Mouse (Mus musculus) c-Kit-positive CD71-positive TER-119-negative erythroid progenitor cells, embryonic 14.5 days (primary cell): ENCODE data around the gene Nudt3.

Experiments used
- DNase-seq: peaks from one replicate; pipeline ENCODE4 v3.0.0-alpha.2; 2013; ENCODE audit warnings: low read depth

Gene Nudt3

GRCm38 (mm10) chr17:27564391-27565162, 58.7 kb downstream of the Nudt3 start:
- DNase-seq: no peak

- no peak for DNase-seq
Observed at GRCm38 (mm10) chr17:27563771-27564244, 59.5 kb downstream of the Nudt3 start.

GRCm38 (mm10) chr17:27561809-27562526, 61.3 kb downstream of the Nudt3 start:
- DNase-seq: no peak

GRCm38 (mm10) chr17:27560926-27561480, 62.3 kb downstream of the Nudt3 start:
- no peak for DNase-seq

GRCm38 (mm10) chr17:27559596-27559995, 63.7 kb downstream of the Nudt3 start:
- no peak for DNase-seq

- no peak for DNase-seq
Observed at GRCm38 (mm10) chr17:27558845-27559244, 64.5 kb downstream of the Nudt3 start.

- no peak for DNase-seq
Observed at GRCm38 (mm10) chr17:27557927-27558661, 65.2 kb downstream of the Nudt3 start.

- DNase-seq: no peak
Observed at GRCm38 (mm10) chr17:27557181-27557926, 65.9 kb downstream of the Nudt3 start.

GRCm38 (mm10) chr17:27556315-27557011, 66.8 kb downstream of the Nudt3 start, which contains the start of gene Hmga1:
Hmga1 (plus strand) TSS chr17:27556497.
- peak; percentile 78 for DNase-seq

- peak; percentile 84 for DNase-seq
Observed at GRCm38 (mm10) chr17:27555512-27556172, 67.7 kb downstream of the Nudt3 start.

- no peak for DNase-seq
Observed at GRCm38 (mm10) chr17:27555075-27555511, 68.2 kb downstream of the Nudt3 start.

- DNase-seq: no peak
Observed at GRCm38 (mm10) chr17:27554062-27554960, 69.0 kb downstream of the Nudt3 start.

GRCm38 (mm10) chr17:27552215-27553201, 70.8 kb downstream of the Nudt3 start:
- no peak for DNase-seq

- no peak for DNase-seq
Observed at GRCm38 (mm10) chr17:27551393-27551940, 71.8 kb downstream of the Nudt3 start.

- DNase-seq: no peak
Observed at GRCm38 (mm10) chr17:27549234-27549633, 74.1 kb downstream of the Nudt3 start.

GRCm38 (mm10) chr17:27547253-27547868, 75.9 kb downstream of the Nudt3 start:
- DNase-seq: no peak

- DNase-seq: no peak
Observed at GRCm38 (mm10) chr17:27546574-27547085, 76.7 kb downstream of the Nudt3 start.
